Mouse (Mus musculus) gastrocnemius, postnatal 36 days (tissue): ENCODE data around the gene Olfr948. TPM values are rescaled to one million over a fixed set of nuclear protein-coding genes. Genes with fewer than 3 reads are reported as not detected.

Source experiments
- DNase-seq, 2 experiments: peaks; one replicate each; pipeline ENCODE4 v3.0.0; 2022
- intact Hi-C: fragments of 180-260 bp; cut with DNase I; formaldehyde crosslinking; loops from one replicate; pipeline ENCODE4 v1.15.1; 2025
- long read RNA-seq, 2 experiments: library from polyadenylated mRNA; stranded (forward); transcript quantifications; one replicate each; pipeline ENCODE4 v2.0.0; 2021
- total RNA-seq, 2 experiments: library from RNA; stranded (reverse); gene quantifications; 2 replicates each; pipeline ENCODE4 v1.2.3; 2021

The Olfr948 gene
- not detected for total RNA-seq
- long read RNA-seq, experiment 1 = 0 reads
- long read RNA-seq, experiment 2 = 0 reads

- intact Hi-C loops = no loop called here
- no peak for DNase-seq
Measured at GRCm38 (mm10) chr9:39325945-39326344, at the start of gene Olfr948. Olfr948 (minus strand) TSS chr9:39326045.

GRCm38 (mm10) chr9:39287136-39287535 lies 38.7 kb downstream of the Olfr948 start:
- DNase-seq = no peak
- intact Hi-C loops = no loop called here

DNA sequence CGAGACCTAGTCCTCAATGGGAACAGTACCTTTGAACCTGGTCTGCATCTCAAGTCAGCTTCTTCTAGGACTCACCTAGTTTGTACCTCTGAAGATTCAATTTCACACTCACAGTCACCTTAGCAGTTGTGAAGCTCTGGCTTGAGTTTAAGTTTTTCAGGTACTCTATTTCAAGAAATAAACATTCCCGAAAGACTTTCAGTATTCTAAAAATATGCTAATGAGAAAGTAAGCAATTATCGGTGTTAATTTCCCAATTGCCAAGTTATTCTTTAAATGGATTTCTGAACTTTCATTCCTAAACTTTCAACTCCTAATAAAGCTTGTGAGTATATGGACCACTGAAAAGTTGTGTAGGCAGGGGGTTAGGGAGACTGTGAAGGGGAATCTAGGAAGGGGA lies 49.1 kb downstream of the Olfr948 start, which contains the start of gene Olfr945:
TSS of gene Olfr945 (minus strand) at position 101 of the 400 bp plus-strand sequence.
- DNase-seq = no peak
- intact Hi-C loops = no loop called here

Other genes starting within 250 kb of the Olfr948 start
- gene Olfr938, start 247.2 kb downstream of the Olfr948 start, total RNA-seq = not detected
- not detected for gene Olfr27, start 197.9 kb downstream of the Olfr948 start, total RNA-seq
- gene Olfr943, start 159.7 kb downstream of the Olfr948 start, total RNA-seq = not detected
- not detected for gene Olfr944, start 124.1 kb downstream of the Olfr948 start, total RNA-seq
- not detected for gene Olfr1537, start 76.1 kb downstream of the Olfr948 start, total RNA-seq
- not detected for gene Olfr945, start 49.2 kb downstream of the Olfr948 start, total RNA-seq
- gene Olfr951, start 61.4 kb upstream of the Olfr948 start, total RNA-seq = not detected
- not detected for gene Olfr952, start 101.1 kb upstream of the Olfr948 start, total RNA-seq
- gene Olfr954, start 130.7 kb upstream of the Olfr948 start, total RNA-seq = not detected
- gene Olfr955, start 145.9 kb upstream of the Olfr948 start, total RNA-seq = not detected
- not detected for gene Olfr44, start 167.9 kb upstream of the Olfr948 start, total RNA-seq
- gene Olfr957, start 189.8 kb upstream of the Olfr948 start, total RNA-seq = not detected
- gene Olfr958, start 228.0 kb upstream of the Olfr948 start, total RNA-seq = not detected
- not detected for gene Olfr959, start 249.5 kb upstream of the Olfr948 start, total RNA-seq